Mouse (Mus musculus) liver, embryonic 13.5 days (tissue): ENCODE data around the gene Serpinb13. TPM values are rescaled to one million over a fixed set of nuclear protein-coding genes. Genes with fewer than 3 reads are reported as not detected.

Experiments
- ATAC-seq: fragments of 200-750 bp; cut with Nextera tagmentation; 2 replicates; pipeline ENCODE4 v1.8.0; 2017; ENCODE audit warnings: low read depth, mild to moderate bottlenecking, moderate number of reproducible peaks, moderate library complexity
- DNase-seq: peaks from one replicate; pipeline ENCODE4 v3.0.0; 2022
- H3K27ac ChIP-seq: fragments of 300-500 bp; sonication (generic); 2 replicates; pipeline ENCODE4 v1.5.1; 2015; ENCODE audit warnings: moderate library complexity, mild to moderate bottlenecking, inconsistent platforms
- H3K27me3 ChIP-seq: fragments of 300-500 bp; sonication (generic); 2 replicates; pipeline ENCODE4 v1.6.1; 2015; ENCODE audit warnings: mild to moderate bottlenecking, inconsistent platforms
- H3K36me3 ChIP-seq: fragments of 300-500 bp; sonication (generic); 2 replicates; pipeline ENCODE4 v1.6.1; 2015; ENCODE audit warnings: mild to moderate bottlenecking, inconsistent platforms
- H3K4me1 ChIP-seq: fragments of 300-500 bp; sonication (generic); replicated peaks from 2 replicates; pipeline ENCODE4 v1.6.1; 2015; ENCODE audit warnings: inconsistent platforms
- H3K4me2 ChIP-seq: fragments of 300-500 bp; sonication (generic); 2 replicates; pipeline ENCODE4 v1.6.1; 2015; ENCODE audit warnings: inconsistent platforms, mild to moderate bottlenecking, moderate library complexity
- H3K4me3 ChIP-seq: fragments of 300-500 bp; sonication (generic); replicated peaks from 2 replicates; pipeline ENCODE4 v1.5.1; 2015; ENCODE audit warnings: mild to moderate bottlenecking, inconsistent platforms
- H3K9ac ChIP-seq: fragments of 300-500 bp; sonication (generic); 2 replicates; pipeline ENCODE4 v1.6.1; 2015; ENCODE audit warnings: mild to moderate bottlenecking, inconsistent platforms
- H3K9me3 ChIP-seq: fragments of 300-500 bp; sonication (generic); replicated peaks from 2 replicates; pipeline ENCODE4 v1.6.1; 2016; ENCODE audit warnings: inconsistent platforms
- WGBS: fragments of 180-500 bp; shearing (Covaris S2); methylation state at CpG from one replicate; pipeline ENCODE4 v1.1.7; 2015; ENCODE audit not compliant: insufficient replicate concordance; 5-methylcytosine and 5-hydroxymethylcytosine counted together
- polyA plus RNA-seq: library from polyadenylated mRNA; unstranded; fragments of >200 nt; fragmentation: Nextera tagmentation; extraction: Ambion mirVana; gene quantifications from 2 replicates; pipeline ENCODE4 v1.2.1, GENCODE M21; 2015

Serpinb13 gene
- not detected in 2 replicates for polyA plus RNA-seq

DNA sequence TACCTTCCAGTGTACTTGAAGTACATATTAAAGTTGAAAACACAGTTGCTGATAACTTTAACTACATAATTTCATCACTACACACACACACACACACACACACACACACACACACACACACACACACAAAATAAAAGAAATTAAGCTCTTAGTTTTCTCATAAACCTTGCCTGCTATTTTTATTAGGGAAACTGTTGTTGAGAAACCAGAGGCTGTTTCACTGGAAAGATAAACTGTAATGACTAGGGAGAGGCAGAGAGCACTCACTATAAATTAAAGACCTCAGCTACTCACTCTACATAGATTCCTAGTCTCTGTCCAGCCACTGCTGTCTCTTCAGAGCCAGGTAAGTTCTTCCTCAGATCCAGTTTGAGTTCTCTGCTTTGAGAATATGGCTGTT, at the start of gene Serpinb13:
Gene Serpinb13 (plus strand): TSS at position 301 of the 400 bp plus-strand sequence.
- no peak for ATAC-seq
- H3K4me1 ChIP-seq: no peaks in the 10 kb centered on the region
- no peak within 1 kb of the TSS for H3K4me3 ChIP-seq
- H3K27me3 ChIP-seq: no peaks in the 10 kb centered on the region
- no peak within 1 kb of the TSS for H3K27ac ChIP-seq
- no peak within 1 kb of the TSS for H3K9ac ChIP-seq
- no peak for DNase-seq
- no peaks in the 10 kb centered on the region for H3K9me3 ChIP-seq
- H3K36me3 ChIP-seq: no peaks in the 10 kb centered on the region
- no peak within 1 kb of the TSS for H3K4me2 ChIP-seq

- no peak overlapping the region for H3K9ac ChIP-seq
- no peak for ATAC-seq
- H3K9me3 ChIP-seq: no peaks in the 10 kb centered on the region
Observed at GRCm38 (mm10) chr1:106931954-106932353, 48.8 kb upstream of the Serpinb13 start.

DNA sequence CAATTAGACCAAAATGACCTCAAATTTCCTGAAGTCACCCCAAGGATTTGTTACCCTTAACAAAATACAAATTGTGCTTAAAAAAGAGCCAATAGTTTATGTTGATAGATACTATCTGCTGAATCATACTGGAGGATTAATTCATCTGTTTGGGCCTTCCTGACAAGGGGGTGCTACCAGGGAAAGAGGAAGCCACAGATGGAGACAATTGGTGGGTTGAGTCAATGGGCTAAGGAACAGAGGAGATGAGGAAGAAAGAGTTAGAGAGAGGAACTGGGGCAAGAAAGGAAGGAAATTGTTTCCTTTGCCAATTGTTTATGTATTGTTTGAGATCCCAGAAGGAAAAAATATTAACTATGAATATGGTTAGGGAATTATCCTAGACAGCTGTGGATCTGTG, 47.1 kb upstream of the Serpinb13 start:
- H3K36me3 ChIP-seq: no peaks in the 10 kb centered on the region
- H3K9me3 ChIP-seq: no peaks in the 10 kb centered on the region
- ATAC-seq (no peak), DNase-seq (no peak)
- no peaks in the 10 kb centered on the region for H3K27me3 ChIP-seq
- no peaks in the 10 kb centered on the region for H3K4me1 ChIP-seq
- no peak overlapping the region for H3K4me3 ChIP-seq
- no peak overlapping the region for H3K27ac ChIP-seq
- no peak overlapping the region for H3K4me2 ChIP-seq
- H3K9ac ChIP-seq: no peak overlapping the region

More at GRCm38 (mm10) chr1:106931954-106932353, 48.8 kb upstream of the Serpinb13 start:
- Histone ChIP-seq H3K27me3 (no peaks in the 10 kb centered on the region), H3K27ac (no peak overlapping the region), H3K4me1 (no peaks in the 10 kb centered on the region), H3K36me3 (no peaks in the 10 kb centered on the region), H3K4me2 (no peak overlapping the region), H3K4me3 (no peak overlapping the region)
- WGBS: 18% methylated on average over 4 of the region's 4 CpGs
- no peak for DNase-seq

DNA sequence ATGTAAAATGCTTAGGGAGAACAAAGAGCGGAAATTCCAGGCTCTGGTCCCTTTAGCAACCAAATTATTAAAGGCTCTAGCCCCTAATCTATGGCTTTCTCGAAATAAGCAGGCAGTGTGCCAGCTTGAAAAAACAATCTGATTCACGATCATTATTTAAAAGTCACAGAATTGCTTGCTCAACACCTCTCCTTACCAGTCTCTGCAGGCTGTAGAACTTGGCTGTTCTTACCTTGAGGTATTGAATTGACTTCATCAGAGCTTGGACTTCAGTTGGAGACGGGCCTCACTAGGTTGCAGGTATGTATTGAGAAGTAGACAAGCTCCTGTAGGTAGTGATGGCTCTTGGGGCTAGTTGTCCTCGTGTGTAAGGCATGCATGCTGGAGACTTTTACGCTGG, 46.5 kb upstream of the Serpinb13 start, which contains the start of gene Serpinb12:
Gene Serpinb12 (plus strand): TSS at position 185 of the 400 bp plus-strand sequence.
- 53% methylated on average over 6 of the region's 6 CpGs for WGBS
- Histone ChIP-seq H3K9ac (no peak within 1 kb of the TSS), H3K4me1 (no peaks in the 10 kb centered on the region), H3K36me3 (no peaks in the 10 kb centered on the region), H3K27me3 (no peaks in the 10 kb centered on the region), H3K9me3 (no peaks in the 10 kb centered on the region), H3K4me2 (no peak within 1 kb of the TSS), H3K27ac (no peak within 1 kb of the TSS), H3K4me3 (no peak within 1 kb of the TSS)
- DNase-seq (no peak), ATAC-seq (no peak)

- H3K9me3 ChIP-seq: no peaks in the 10 kb centered on the region
Observed at GRCm38 (mm10) chr1:106947217-106947616, 33.6 kb upstream of the Serpinb13 start.

DNA sequence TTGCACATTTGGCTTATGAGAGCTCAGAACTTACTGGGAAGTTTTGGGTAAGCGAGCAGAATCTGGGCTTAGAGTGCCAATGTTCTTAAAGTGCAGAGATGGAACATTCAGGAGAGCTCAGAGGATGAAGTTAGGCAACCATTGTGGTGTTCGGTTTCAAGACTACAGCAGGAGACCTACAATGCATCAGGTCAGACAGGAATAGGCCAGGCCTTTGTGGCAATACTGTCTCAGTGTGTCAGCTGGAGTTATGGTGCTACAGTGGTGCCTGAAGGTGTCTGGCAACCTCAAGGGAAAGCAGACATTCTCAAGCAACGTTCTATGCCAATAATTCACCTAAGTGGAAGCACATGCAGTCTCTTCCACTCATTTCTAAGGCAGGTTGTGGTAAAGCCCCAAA, 20.8 kb upstream of the Serpinb13 start:
- no peak overlapping the region for H3K27ac ChIP-seq
- no peak for DNase-seq
- H3K4me3 ChIP-seq: no peak overlapping the region
- 54% methylated on average over 3 of the region's 3 CpGs for WGBS
- no peaks in the 10 kb centered on the region for H3K27me3 ChIP-seq
- ATAC-seq: no peak
- no peaks in the 10 kb centered on the region for H3K4me1 ChIP-seq
- no peak overlapping the region for H3K9ac ChIP-seq
- no peaks in the 10 kb centered on the region for H3K36me3 ChIP-seq
- H3K9me3 ChIP-seq: no peaks in the 10 kb centered on the region
- H3K4me2 ChIP-seq: no peak overlapping the region

More at GRCm38 (mm10) chr1:106947217-106947616, 33.6 kb upstream of the Serpinb13 start:
- Histone ChIP-seq H3K4me3 (no peak overlapping the region), H3K4me2 (no peak overlapping the region), H3K27ac (no peak overlapping the region), H3K27me3 (no peaks in the 10 kb centered on the region), H3K36me3 (no peaks in the 10 kb centered on the region), H3K9ac (no peak overlapping the region), H3K4me1 (no peaks in the 10 kb centered on the region)
- DNase-seq (no peak), ATAC-seq (no peak)
- WGBS: 29% methylated on average over 1 of the region's 1 CpGs

- ATAC-seq (no peak), DNase-seq (no peak)
- 20% methylated on average over 3 of the region's 3 CpGs for WGBS
- H3K27ac ChIP-seq: no peak overlapping the region
- no peak overlapping the region for H3K4me2 ChIP-seq
- H3K4me3 ChIP-seq: no peak overlapping the region
- H3K27me3 ChIP-seq: no peaks in the 10 kb centered on the region
- H3K9ac ChIP-seq: no peak overlapping the region
- H3K36me3 ChIP-seq: no peaks in the 10 kb centered on the region
- H3K4me1 ChIP-seq: no peaks in the 10 kb centered on the region
- H3K9me3 ChIP-seq: no peaks in the 10 kb centered on the region
Observed at GRCm38 (mm10) chr1:106961023-106961422, 19.8 kb upstream of the Serpinb13 start.

DNA sequence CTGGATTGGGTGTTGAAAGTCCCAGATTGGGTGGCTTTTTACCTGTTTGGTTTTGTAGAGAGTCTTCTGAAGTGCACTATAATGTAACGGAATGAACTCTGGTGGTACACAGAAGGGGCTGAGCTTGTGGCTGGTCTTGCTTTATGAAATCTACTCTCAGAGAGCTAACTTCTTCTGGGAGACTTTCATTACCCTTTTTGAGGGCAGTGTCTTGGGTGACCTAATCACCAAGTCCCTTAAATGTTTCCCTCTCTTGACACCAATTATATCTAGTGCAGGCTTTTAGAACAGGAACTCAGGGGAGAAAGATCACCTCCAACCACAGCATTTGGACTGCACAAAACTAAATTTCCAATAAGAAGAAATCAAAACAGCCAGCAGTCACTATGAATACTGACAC, 2.3 kb downstream of the Serpinb13 start:
- H3K9me3 ChIP-seq: no peaks in the 10 kb centered on the region
- H3K27ac ChIP-seq: no peak overlapping the region

DNA sequence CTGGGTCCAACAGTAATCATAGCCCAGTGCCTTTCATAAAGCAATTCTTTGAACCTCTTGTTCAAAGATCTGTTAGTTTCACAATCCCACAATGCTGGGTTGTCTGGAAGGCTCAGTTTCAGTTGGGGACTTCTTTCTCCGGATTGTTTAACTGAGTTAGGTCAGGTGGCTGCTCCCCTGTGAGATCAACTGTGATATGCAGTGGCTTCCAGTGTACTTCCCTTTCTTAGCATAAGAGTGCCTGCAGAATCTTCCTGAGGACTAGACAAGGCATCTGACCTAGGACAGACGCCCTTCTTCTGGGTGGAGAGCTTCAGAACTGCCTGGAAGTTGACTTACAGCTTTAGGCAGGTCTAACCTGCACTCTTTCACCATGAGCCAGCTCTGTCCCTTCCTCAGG, 3.1 kb downstream of the Serpinb13 start:
- Histone ChIP-seq H3K9ac (no peak overlapping the region), H3K4me3 (no peak overlapping the region), H3K27ac (no peak overlapping the region), H3K4me1 (no peaks in the 10 kb centered on the region), H3K36me3 (no peaks in the 10 kb centered on the region), H3K4me2 (no peak overlapping the region), H3K9me3 (no peaks in the 10 kb centered on the region), H3K27me3 (no peaks in the 10 kb centered on the region)
- no peak for ATAC-seq
- DNase-seq: no peak
- WGBS: 41% methylated on average over 2 of the region's 2 CpGs

More for the DNA sequence above, 2.3 kb downstream of the Serpinb13 start:
- DNase-seq: no peak
- no peaks in the 10 kb centered on the region for H3K36me3 ChIP-seq
- H3K27me3 ChIP-seq: no peaks in the 10 kb centered on the region
- ATAC-seq: no peak
- H3K4me2 ChIP-seq: no peak overlapping the region
- no peaks in the 10 kb centered on the region for H3K4me1 ChIP-seq
- H3K9ac ChIP-seq: no peak overlapping the region
- WGBS: 74% methylated on average over 1 of the region's 1 CpGs
- H3K4me3 ChIP-seq: no peak overlapping the region

DNA sequence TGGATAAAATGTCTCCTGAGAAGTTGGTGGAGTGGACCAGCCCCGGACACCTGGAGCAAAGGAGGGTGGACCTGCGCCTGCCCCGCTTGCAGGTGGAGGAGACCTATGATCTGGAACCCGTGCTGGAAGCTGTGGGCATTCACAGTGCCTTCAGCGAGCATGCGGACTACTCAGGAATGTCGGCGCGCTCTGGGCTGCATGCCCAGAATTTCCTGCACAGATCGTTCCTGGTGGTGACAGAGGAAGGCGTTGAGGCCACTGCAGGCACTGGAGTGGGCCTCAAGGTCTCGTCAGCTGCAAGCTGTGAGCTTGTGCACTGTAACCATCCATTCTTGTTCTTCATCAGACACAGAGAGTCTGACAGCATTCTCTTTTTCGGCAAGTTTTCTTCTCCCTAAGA, 19.6 kb downstream of the Serpinb13 start:
- Histone ChIP-seq H3K4me1 (no peaks in the 10 kb centered on the region), H3K27me3 (no peaks in the 10 kb centered on the region), H3K4me3 (no peak overlapping the region), H3K36me3 (no peaks in the 10 kb centered on the region), H3K4me2 (no peak overlapping the region), H3K9me3 (no peaks in the 10 kb centered on the region), H3K27ac (no peak overlapping the region), H3K9ac (no peak overlapping the region)
- ATAC-seq: no peak
- 60% methylated on average over 13 of the region's 13 CpGs for WGBS
- no peak for DNase-seq

GRCm38 (mm10) chr1:107001754-107002153, 21.0 kb downstream of the Serpinb13 start:
- no peak overlapping the region for H3K27ac ChIP-seq
- H3K27me3 ChIP-seq: no peaks in the 10 kb centered on the region
- no peak overlapping the region for H3K4me2 ChIP-seq
- ATAC-seq (no peak), DNase-seq (no peak)
- WGBS: 84% methylated on average over 2 of the region's 2 CpGs
- H3K4me3 ChIP-seq: no peak overlapping the region
- H3K9ac ChIP-seq: no peak overlapping the region
- H3K36me3 ChIP-seq: no peaks in the 10 kb centered on the region
- no peaks in the 10 kb centered on the region for H3K4me1 ChIP-seq
- H3K9me3 ChIP-seq: no peaks in the 10 kb centered on the region

DNA sequence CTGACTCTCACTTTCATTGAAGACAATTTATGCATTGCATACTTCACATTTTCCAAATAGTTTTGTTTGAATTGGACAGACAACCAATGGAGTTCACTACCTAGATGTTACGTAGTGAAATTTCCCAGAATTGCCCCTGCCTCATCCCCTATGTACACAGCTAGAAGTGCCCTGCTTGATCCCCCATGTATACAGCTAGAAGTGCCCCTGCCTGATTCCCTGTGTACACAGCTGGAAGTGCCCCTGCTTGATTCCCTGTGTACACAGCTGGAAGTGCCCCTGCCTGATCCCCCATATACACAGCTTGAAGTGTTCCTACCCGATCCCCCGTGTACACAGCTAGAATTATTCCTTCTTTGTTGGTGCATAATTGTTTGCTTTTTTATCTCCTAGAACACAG, 25.5 kb downstream of the Serpinb13 start:
- DNase-seq: no peak
- no peaks in the 10 kb centered on the region for H3K36me3 ChIP-seq
- no peak overlapping the region for H3K4me3 ChIP-seq

More for the DNA sequence above, 25.5 kb downstream of the Serpinb13 start:
- Histone ChIP-seq H3K9me3 (no peaks in the 10 kb centered on the region), H3K9ac (no peak overlapping the region), H3K4me1 (no peaks in the 10 kb centered on the region), H3K27me3 (no peaks in the 10 kb centered on the region), H3K4me2 (no peak overlapping the region), H3K27ac (no peak overlapping the region)
- ATAC-seq: no peak
- WGBS: 76% methylated on average over 3 of the region's 3 CpGs
